Mouse (Mus musculus) thymus, adult 2 months (tissue): ENCODE data around the gene Mtmr4.

Experiments used
- CTCF ChIP-seq: fragments of 200-500 bp; IDR thresholded peaks from 2 replicates; pipeline ENCODE4 v1.5.1; 2012; ENCODE audit warnings: mild to moderate bottlenecking, control low read depth, low read length, moderate library complexity, borderline replicate concordance; ENCODE audit not compliant: control insufficient read depth, poor library complexity, insufficient read depth; ENCODE audit errors: extremely low read depth
- POLR2A ChIP-seq: fragments of 200-500 bp; IDR thresholded peaks from 2 replicates; pipeline ENCODE4 v1.6.1; 2012; ENCODE audit warnings: mild to moderate bottlenecking, low read length, control low read depth, moderate library complexity; ENCODE audit not compliant: control insufficient read depth, poor library complexity, insufficient read depth; ENCODE audit errors: extremely low read depth

DNA sequence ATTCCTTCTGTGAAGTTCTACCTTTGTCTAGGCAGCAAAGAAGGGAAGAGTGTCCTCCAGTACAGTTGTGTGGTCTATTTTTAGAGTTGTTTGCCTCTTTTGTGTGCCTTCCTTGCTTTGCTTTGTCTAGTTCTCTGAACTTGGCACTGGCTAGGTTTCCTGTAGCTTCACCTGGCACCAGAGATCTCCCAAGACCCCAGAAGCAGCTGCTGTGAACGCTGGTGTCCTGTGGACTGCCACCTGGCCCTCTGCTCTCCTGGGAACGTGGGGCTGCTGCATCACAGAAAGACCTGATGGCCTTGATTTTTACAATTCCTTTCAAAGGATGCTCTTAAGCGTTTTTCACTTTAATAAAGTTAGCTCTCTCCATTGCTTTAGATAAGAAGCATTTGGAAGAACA is 49.1 kb upstream of the Mtmr4 start:
- TF ChIP-seq CTCF (no peak), POLR2A (no peak)
